Mouse (Mus musculus): ENCODE results near the gene Gfra1.

DNA sequence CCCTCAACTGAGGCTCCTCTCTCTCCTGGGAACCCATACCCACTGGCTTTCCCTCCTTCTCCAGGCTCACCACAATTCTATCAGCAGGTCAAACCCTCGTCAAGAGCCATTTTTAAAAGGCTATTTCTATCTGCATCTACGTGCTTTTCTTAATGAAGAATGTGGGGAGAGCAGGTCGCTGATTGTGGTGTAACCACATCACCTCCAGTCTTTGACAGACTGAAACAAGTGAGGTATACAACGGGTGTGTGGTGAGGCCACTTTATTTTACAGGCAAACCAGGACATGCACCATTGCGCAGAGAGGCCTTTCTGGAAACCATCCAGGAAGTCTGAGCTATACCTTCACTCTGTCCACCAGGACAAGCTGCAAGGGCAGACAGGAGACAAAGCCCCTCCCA lies 19.8 kb downstream of the Gfra1 start:
- TF ChIP-seq POLR2A (IDR thresholded peaks at IDR 0.05; ENCODE audit: borderline replicate concordance, extremely low read depth, insufficient read depth, insufficient read length, poor library complexity, severe bottlenecking) (no peak), CTCF (IDR thresholded peaks at IDR 0.05; ENCODE audit: borderline replicate concordance, extremely low read depth, insufficient read depth, insufficient read length) (no peak)

Measured in brain, embryonic 14.5 days (tissue).